Mouse (Mus musculus) ES-E14 (cell line): ENCODE measurements around the gene Rora. TPM values are rescaled to one million over a fixed set of nuclear protein-coding genes. Genes with fewer than 3 reads are reported as not detected.

ENCODE experiments used
- DNase-seq: peaks from one replicate; pipeline ENCODE4 v3.0.0-alpha.2; 2013; ENCODE audit warnings: low read depth, low spot score
- H3K27ac ChIP-seq: 2 replicates; pipeline ENCODE4 v1.5.1; 2012; ENCODE audit warnings: low read depth, mild to moderate bottlenecking, low read length, moderate library complexity, mixed read lengths; ENCODE audit not compliant: poor library complexity, insufficient read depth, severe bottlenecking
- H3K36me3 ChIP-seq: 2 replicates; pipeline ENCODE4 v1.6.1; 2012; ENCODE audit warnings: mild to moderate bottlenecking, low read length, moderate library complexity, mixed read lengths; ENCODE audit not compliant: control insufficient read depth, poor library complexity, insufficient read depth, severe bottlenecking
- H3K4me1 ChIP-seq, 2 experiments: fragments of 150-350 bp in 1 of 2; sonication (generic) in 1 of 2; 2 replicates each; pipeline ENCODE4 v1.6.1; 2012; ENCODE audit warnings: low read length in 2 of 2, mild to moderate bottlenecking in 1 of 2, mixed read lengths in 1 of 2; ENCODE audit not compliant: control insufficient read depth in 2 of 2, insufficient read depth in 2 of 2, poor library complexity in 1 of 2
- H3K4me3 ChIP-seq, 2 experiments: fragments of 150-350 bp in 1 of 2; sonication (generic) in 1 of 2; 2 replicates each; pipeline ENCODE4 v1.5.1; 2012; ENCODE audit warnings: low read length in 2 of 2, low read depth in 1 of 2, mild to moderate bottlenecking in 1 of 2, mixed read lengths in 1 of 2; ENCODE audit not compliant: insufficient read depth in 1 of 2, poor library complexity in 1 of 2, severe bottlenecking in 1 of 2
- H3K9ac ChIP-seq: 2 replicates; pipeline ENCODE4 v1.6.1; 2012; ENCODE audit warnings: low read depth, mild to moderate bottlenecking, low read length, mixed read lengths; ENCODE audit not compliant: poor library complexity, insufficient read depth, severe bottlenecking
- H3K9me3 ChIP-seq: fragments of 150-350 bp; sonication (generic); 2 replicates; pipeline ENCODE4 v1.6.1; 2012; ENCODE audit warnings: low read depth, mild to moderate bottlenecking, low read length; ENCODE audit not compliant: control insufficient read depth, insufficient read depth
- CHD2 ChIP-seq: IDR thresholded peaks from 2 replicates; pipeline ENCODE4 v1.6.1; 2014; ENCODE audit warnings: mild to moderate bottlenecking, low read depth, low read length, inconsistent platforms
- HCFC1 ChIP-seq: IDR thresholded peaks from 2 replicates; pipeline ENCODE4 v1.6.1; 2012; ENCODE audit warnings: low read length, inconsistent platforms, borderline replicate concordance; ENCODE audit not compliant: insufficient read depth
- MAFK ChIP-seq: IDR thresholded peaks from 2 replicates; pipeline ENCODE4 v1.6.1; 2014; ENCODE audit warnings: mild to moderate bottlenecking, low read depth, low read length, inconsistent platforms; ENCODE audit not compliant: insufficient read depth
- ZC3H11A ChIP-seq: IDR thresholded peaks from 2 replicates; pipeline ENCODE4 v1.6.1; 2012; ENCODE audit warnings: low read depth, mild to moderate bottlenecking, inconsistent platforms, low read length, borderline replicate concordance
- ZNF384 ChIP-seq: IDR thresholded peaks from 2 replicates; pipeline ENCODE4 v1.6.1; 2012; ENCODE audit warnings: low read depth, low read length, inconsistent platforms
- in situ Hi-C, 2 experiments: fragments of 600-800 bp; cut with MboI; formaldehyde crosslinking; loops; one replicate each; pipeline ENCODE4 v1.15.1; 2025; ENCODE audit warnings: low sequenced_read_pairs in 2 of 2, inconsistent platforms in 1 of 2; ENCODE audit not compliant: unreplicated experiment in 2 of 2
- total RNA-seq: library from RNA; depleted of rRNA; stranded (reverse); fragments of 300-350 nt; gene quantifications from 2 replicates; pipeline ENCODE4 v1.2.3, GENCODE M21; 2012

Gene Rora
- total RNA-seq, 1 experiment, result 2.1 TPM

GRCm38 (mm10) chr9:69125787-69126161 lies 472.2 kb downstream of the Rora start:
- no peak for DNase-seq
- Histone ChIP-seq H3K4me3 (no peak overlapping the region), H3K9me3 (no peaks in the 10 kb centered on the region), H3K27ac (no peak overlapping the region), H3K9ac (no peak overlapping the region), H3K4me1 (no peaks in the 10 kb centered on the region), H3K36me3 (no peaks in the 10 kb centered on the region)
- in situ Hi-C loops, result no loop called here
- TF ChIP-seq HCFC1, result no peak
- TF ChIP-seq ZC3H11A, result no peak
- no peak for TF ChIP-seq ZNF384
- no peak for TF ChIP-seq MAFK
- no peak for TF ChIP-seq CHD2

DNA sequence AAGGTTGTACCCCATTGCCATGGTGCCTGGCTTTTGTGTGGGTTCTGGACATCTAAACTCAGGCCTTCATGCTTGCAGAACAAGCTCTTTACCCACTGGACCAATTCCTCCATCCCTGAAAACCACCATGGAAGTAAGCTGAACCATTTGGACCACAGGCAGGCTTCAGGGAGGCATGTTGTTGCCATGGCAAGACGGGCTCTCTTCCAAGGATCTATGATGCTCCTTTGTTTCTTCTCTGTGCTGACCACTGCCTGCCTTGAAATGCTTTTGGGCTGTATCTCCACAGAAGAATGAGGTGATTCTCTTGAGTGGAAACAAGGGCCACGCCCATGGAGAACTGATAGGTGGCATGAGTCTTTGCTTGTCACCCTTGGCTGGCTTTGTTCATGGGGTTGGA lies 473.0 kb downstream of the Rora start:
- Histone ChIP-seq H3K9ac (no peak overlapping the region), H3K9me3 (no peaks in the 10 kb centered on the region), H3K36me3 (no peaks in the 10 kb centered on the region), H3K4me3 (no peak overlapping the region), H3K27ac (no peak overlapping the region), H3K4me1 (no peaks in the 10 kb centered on the region)
- TF ChIP-seq HCFC1, result no peak
- in situ Hi-C loops, result no loop called here
- DNase-seq, result no peak

- no peaks in the 10 kb centered on the region for H3K4me1 ChIP-seq
- H3K27ac ChIP-seq, result no peak overlapping the region
- H3K4me3 ChIP-seq, result no peak overlapping the region
- H3K9me3 ChIP-seq, result no peaks in the 10 kb centered on the region
- TF ChIP-seq MAFK (no peak), HCFC1 (no peak)
- H3K9ac ChIP-seq, result no peak overlapping the region
- in situ Hi-C loops, result no loop called here
- H3K36me3 ChIP-seq, result no peaks in the 10 kb centered on the region
- no peak for DNase-seq
These were observed 474.7 kb downstream of the Rora start for GRCm38 (mm10) chr9:69128335-69128734.

DNA sequence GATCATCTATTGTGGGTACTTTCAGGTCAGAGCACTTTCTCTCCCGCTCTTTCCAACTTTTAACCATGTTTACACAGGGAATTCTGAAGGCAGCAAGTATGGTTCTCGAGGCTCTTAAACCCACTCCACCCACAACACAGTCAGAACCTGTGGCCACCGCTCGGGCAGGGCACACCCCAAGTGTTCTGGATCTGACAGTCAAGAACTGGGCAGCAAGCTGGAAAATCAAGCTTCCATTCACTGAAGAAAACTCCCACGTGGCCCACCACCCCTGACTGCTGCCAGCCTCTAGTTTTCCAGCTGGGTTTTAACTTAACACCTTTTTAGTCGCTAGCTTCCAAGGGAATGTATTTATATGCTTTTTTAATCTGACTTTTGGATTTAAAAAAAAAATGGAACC lies 479.4 kb downstream of the Rora start:
- TF ChIP-seq HCFC1 (no peak), CHD2 (no peak), MAFK (no peak), ZNF384 (no peak), ZC3H11A (no peak)
- DNase-seq, result no peak
- no peak overlapping the region for H3K27ac ChIP-seq

GRCm38 (mm10) chr9:69133696-69134095 lies 480.1 kb downstream of the Rora start:
- no peaks in the 10 kb centered on the region for H3K36me3 ChIP-seq
- in situ Hi-C loops, result no loop called here
- no peaks in the 10 kb centered on the region for H3K9me3 ChIP-seq
- TF ChIP-seq CHD2, result no peak
- TF ChIP-seq ZNF384, result no peak
- no peak for TF ChIP-seq HCFC1
- no peak for TF ChIP-seq MAFK
- TF ChIP-seq ZC3H11A, result no peak
- H3K27ac ChIP-seq, result no peak overlapping the region
- DNase-seq, result no peak
- no peaks in the 10 kb centered on the region for H3K4me1 ChIP-seq
- no peak overlapping the region for H3K4me3 ChIP-seq
- H3K9ac ChIP-seq, result no peak overlapping the region

More for the DNA sequence above, 479.4 kb downstream of the Rora start:
- in situ Hi-C loops, result no loop called here
- Histone ChIP-seq H3K9ac (no peak overlapping the region), H3K36me3 (no peaks in the 10 kb centered on the region), H3K9me3 (no peaks in the 10 kb centered on the region), H3K4me3 (no peak overlapping the region), H3K4me1 (no peaks in the 10 kb centered on the region)
